Mouse (Mus musculus) granulocyte monocyte progenitor cell, adult 5-6 weeks (primary cell): ENCODE data around the gene Cacnb2. TPM values are rescaled to one million over a fixed set of nuclear protein-coding genes. Genes with fewer than 3 reads are reported as not detected.
A peak's percentile ranks its signal among the peaks of the same experiment; 100 is the strongest.
"Not testable (repeated sequence)": the region's sequence is repeated elsewhere in the genome, so short reads cannot be mapped to it uniquely, and the experiment has no call there.

Experiments
- ATAC-seq: replicated peaks from 2 replicates; pipeline ENCODE4 v1.8.0; 2016; ENCODE audit warnings: mild to moderate bottlenecking, moderate TSS enrichment, inconsistent platforms; ENCODE audit not compliant: poor library complexity, severe bottlenecking
- total RNA-seq, 2 experiments: library from RNA; stranded (forward) in 1 of 2; stranded (reverse) in 1 of 2; fragments of 200-712, 200-1000 nt in 1 of 2; fragments of >200 nt in 1 of 2; fragmentation: Nextera tagmentation in 1 of 2; gene quantifications; 2 replicates each; pipeline ENCODE4 v1.2.3; 2014 to 2017

The Cacnb2 gene
- total RNA-seq, 2 experiments from 2014 or later: 2.8 to 7.4 TPM

DNA sequence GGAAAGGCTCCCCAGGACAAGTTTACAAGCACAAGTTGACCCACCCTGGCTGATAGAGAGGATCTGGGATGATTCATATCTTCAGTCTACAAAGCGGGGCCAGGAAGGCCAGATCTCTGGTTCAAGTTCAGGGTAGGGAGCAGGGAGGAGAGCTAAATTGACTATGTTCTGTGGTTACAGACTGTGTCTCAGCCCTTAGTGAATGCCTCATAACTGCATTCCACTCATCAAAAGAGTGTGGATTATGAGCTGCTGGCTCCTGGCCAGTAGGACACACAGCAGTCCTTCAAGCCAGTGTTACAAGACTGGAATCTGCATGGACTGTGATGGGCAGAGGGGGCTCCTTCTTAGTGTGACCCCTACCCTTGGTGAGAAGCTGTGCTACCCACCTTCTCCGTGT is 48.4 kb downstream of the Cacnb2 start:
- ATAC-seq: no peak

DNA sequence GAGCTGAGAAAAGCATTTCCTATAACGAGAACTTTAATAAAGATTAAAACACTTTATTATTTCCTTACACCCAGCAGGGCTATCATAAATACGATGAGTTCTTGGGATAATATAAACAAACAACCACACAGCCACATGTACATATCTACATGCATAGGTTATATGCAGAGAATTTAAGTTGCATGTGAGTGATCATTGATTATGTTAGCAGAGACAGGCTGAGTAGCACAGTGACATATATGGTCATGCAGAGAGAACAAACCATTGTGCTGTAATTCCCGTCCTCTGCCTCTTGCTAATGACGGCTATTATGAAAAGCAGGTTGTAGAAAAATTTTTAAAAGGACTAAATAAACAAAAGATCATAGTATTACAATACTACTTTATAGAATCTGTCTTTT is 53.8 kb downstream of the Cacnb2 start:
- ATAC-seq: no peak

DNA sequence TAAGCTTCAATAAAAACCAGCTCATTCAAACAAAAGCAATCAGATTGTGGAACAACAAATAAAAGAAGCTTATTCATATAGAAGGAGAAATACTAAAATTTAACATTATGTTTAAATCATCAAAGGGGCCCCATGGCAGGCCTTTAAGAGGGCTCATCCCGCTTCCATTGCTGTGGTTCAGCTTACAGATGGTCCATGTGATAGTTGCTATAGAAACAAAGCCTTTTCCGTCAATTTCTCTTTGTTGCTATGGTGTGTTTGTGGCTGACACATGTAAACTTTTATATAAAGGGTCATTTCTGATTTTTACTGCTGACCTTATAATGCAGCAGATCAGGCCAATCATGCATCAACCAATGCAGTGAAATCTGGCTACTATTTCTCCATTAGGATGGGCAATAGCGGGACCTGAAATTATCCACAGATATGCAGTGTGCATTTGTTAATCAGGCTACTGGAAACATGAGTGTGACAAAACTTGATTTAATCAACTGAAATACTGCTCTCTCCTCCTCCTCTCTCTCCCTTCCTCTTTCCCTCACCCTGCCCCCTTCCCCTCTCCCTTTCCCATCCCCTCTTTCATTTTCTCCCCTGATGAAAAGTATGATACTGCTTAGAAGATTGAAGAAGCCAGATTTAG is 54.4 kb downstream of the Cacnb2 start:
- no peak for ATAC-seq

DNA sequence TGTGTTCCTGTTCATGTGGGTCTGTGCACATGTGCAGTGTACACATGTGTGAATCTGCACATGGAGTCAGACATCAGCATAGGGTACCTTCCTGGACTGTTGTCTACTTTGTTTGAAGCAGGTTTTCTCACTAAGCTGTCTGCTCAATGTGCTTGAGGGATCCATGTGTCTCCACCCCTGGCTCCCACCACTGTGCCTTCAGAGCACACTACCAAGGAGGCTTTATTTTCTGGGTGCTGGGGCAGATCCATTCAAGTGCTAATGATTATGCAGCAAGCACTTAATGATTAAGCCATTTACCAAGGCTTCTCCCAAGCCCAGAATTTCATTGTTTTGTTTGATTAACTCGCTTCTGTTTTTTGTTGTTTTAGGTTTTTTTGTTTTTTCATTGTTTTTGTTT is 62.3 kb downstream of the Cacnb2 start:
- ATAC-seq: no peak

DNA sequence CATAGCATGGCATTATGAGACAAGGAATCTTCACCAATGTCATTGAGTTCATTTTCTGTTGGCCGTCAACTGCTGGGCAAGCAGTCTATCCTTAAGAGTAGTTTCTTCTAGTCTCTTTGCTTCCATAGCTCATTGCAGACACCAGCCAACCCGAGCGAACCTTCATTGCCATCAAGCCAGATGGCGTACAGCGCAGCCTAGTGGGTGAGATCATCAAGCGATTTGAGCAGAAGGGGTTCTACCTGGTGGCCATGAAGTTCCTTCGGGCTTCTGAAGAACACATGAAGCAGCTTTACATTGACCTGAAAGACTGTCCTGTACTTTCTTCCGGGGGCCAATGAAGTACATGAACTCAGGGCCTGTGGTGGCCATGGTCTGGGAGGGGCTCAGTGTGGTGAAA is 69.2 kb downstream of the Cacnb2 start:
- no peak for ATAC-seq

DNA sequence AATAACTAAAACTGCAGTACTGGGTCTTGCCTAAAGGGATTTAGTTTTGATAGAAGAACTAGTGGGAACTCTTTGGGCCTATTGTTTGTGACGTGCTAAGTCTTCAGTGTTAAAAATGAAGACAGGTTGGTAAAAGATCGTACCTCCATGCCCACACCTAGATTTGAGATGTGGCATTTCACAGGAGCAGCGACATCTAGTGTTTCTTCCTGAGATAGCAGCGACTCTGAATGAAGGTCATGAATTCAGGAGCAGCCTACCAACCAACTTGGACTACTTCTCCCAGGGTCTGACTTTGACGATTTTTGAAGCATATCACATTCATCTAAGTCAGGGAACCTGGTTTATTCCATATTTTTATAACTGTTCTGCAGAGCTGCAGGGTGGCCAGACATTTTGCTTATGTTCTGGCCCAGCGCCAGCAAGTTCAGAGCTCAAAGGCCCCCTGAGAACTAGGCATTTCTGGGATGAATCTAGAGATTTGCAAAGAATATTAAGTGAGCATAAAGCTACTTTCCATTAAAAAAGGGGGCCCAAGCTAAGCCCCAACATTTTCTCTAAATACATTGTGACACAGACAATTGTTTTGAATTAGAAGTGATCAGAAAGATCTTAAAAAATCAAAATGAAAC is 74.1 kb downstream of the Cacnb2 start:
- ATAC-seq: peak; percentile 89

DNA sequence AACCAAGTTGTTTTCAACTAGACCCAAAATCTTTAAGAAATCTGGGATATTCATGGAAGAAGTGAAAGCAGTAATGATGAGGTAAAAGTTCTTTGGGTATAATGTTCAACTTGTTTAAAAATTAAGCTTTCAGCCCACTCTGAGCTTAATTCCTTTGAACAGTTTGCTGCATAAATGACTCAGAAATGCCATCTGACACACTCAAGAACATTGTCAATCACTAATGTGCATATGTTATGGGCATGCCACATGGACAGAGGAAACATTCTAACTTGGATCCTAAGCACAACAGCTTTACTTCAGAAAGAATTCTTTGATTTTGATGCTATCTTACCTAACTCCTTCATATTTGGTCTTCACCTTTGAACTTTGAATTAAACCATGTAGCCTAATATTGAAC is 81.3 kb downstream of the Cacnb2 start:
- no peak for ATAC-seq

DNA sequence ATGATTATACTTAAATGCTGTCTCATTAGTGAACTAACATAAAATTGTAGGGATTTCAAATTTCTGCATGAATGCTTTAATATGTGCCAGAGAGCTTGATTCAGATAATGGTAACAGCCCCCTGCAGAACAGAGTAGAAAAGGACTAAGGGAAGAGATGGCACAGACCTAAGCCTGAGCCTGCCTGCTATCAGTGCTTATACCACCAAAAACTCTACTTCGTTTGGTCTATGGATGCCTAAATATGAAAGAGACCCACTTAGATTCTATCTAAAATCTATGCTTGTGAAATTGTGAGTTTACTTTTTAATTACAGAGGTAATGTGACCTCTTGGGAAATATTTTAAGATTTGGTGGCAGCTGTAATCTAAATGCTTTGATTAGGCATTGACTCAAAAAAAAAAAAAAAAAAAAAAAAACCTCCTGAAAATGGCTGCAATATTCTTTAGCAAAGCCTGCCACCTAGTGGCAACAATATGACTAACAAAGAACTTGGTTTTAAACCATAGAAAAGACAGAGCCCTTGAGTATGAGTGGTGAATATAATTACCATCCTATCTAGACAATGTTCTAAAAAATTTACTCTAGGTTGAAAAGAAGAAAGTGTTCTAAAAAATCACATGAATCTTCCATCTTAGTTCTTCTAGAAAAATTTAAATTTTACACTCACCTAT is 100.2 kb downstream of the Cacnb2 start:
- peak; percentile 85 for ATAC-seq

DNA sequence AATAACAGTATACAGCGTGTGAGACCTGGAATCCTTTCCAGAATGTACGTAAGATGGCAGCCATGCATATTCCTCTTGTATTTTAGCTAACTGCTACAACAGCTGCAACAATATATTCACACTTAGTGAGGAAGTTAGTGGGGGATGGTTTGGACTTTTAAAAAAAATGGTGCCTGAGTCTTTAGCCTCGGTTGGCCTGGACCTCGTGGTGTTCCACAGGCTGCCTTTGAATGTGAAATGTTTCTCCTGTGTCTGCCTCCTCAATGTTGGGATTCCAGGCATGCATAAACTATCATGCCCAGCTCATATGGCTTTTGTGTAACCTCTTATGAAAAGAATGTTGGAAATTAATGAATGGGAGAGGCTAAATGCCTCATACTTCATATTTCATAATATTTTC is 100.8 kb downstream of the Cacnb2 start:
- no peak for ATAC-seq

DNA sequence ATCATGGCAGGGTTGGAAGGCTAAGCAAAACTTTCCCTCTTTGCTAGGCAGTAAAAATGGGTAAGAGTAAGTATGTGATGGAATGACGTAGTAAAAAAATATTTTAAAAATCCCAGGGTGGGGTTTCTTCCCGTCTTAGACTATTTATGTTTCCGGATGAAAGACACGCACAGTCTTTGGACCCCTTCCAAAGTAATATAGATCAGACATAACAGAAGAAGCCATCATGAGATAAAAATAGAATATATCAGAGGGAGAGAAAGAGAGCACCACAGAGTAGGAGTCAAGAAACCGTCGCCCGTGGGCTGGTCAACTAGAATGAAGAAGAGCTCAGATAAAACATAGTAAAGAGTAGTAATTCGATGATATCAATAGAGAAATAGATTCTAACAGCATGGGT is 107.4 kb downstream of the Cacnb2 start:
- no peak for ATAC-seq

DNA sequence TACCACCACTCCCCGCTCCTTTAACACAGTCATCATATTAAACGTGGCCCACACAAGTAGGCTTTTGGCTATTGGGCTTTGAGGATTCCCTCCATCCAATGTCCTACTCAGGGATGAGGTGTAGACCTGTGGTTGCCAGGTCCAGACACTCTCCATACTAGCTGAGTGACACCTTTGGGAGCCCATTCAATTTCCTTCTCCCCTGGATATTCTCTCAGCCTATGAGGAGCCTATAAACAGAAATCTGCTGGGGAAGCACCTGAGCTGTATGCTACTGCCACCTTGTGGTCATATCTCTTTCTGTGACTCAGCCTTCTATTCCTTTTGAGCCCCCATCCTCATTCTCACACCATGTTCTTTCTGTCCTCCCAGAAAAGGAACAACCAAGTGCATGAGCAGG is 108.9 kb downstream of the Cacnb2 start:
- ATAC-seq: peak; percentile 45

DNA sequence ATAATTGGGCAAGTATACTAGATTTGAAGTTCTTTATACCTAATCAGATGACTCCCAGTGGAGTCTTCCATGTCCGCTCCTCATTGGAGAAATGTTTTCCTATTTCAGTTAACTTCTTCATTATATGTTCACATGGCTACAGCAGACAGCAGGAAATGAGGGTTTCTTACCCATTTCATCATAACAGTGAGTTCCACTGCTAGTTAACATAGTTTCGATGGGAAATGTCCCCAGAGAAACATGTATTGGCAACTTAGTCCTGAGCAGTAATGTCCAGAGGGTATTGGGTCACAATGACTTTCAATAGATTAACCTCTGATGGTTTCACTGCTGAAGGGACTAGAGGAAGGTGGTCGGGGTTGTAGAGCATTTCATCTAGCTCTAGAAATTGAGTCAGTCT is 110.2 kb downstream of the Cacnb2 start:
- ATAC-seq: peak; percentile 86

DNA sequence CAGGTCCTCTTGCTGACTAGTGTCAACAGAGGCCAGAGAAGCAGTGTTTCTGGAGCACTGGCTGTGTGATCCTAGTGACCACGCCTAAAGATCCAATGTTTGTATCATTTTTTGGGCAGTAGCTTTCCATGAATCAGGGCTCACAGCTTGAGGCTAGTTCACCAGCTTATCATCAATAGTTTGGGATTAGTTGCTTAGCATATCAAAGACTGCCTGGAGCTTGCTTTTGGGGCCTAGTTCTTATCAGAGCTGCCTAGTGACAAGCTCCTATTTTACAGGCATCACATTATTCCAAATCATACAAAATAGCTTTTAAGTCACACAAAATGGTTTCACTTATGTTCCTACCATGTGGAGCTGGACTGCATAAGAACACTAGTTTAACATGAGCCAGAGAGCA is 113.8 kb downstream of the Cacnb2 start:
- no peak for ATAC-seq

DNA sequence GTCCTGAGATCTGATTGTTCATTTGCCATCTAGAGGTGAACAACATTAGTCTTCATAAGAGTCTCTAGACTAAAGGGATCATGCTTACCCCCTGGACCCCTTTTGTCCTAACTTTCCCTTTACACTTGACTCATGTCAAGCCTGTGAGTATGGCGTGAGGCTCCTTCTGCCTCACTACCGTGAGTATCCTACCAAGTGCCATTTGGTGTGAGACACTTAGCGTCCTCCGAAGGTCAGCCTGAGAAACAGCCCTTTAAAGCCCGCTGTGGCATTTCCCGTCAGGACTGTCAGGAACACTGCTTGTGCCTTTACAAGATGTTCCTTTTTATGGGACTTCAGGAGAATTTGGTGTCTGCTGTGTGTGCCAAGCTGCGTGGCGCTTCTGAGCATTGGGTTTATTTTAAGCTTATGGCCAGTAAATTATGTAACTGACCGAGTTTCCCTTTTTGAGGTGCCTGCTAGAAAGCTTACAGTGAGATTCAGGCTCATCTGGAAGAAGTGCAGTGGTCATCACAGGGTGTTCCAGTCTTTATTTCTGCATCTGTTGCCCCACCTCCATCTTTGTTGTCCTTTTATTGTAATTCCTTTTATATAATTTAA is 116.3 kb downstream of the Cacnb2 start:
- ATAC-seq: peak; percentile 87

DNA sequence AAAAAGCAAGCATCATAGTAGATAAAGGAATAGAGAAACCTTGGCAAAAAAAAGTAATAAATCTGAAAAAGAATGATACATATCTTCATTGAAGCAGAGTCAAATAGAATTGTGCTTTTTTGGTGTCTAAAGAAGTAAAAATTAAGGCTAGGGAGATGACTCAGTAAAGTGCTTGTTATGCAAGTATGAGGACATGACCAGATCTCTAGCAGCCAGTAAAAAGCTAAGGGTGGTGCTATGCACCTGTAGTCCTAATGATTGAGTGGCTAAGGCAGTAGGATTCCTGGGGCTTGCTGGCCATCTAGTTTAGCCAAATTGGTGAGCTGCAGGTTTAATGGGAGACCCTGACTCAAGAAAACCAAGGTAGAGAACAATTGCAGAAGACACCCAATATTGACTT is 122.5 kb downstream of the Cacnb2 start:
- ATAC-seq: peak; percentile 52

DNA sequence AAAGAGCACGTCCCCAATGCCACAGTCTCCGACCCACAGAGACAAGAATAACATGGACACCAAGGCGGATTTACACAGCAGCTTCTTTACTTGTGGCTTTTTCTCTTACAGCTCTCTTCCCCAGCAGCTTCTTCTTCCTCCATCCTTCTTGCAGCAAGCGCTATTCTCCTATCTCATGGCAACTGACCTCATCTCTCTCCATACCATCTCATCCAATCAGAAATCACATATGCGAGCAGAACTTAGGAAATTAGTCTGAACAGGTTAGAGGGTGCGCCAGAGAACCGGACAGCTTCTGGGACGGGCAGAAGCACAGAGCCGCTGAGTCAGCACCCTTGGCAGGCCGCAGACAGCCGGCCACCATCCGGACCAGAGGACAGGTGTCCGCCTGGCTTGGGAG is 123.7 kb downstream of the Cacnb2 start:
- ATAC-seq: not testable (repeated sequence)

DNA sequence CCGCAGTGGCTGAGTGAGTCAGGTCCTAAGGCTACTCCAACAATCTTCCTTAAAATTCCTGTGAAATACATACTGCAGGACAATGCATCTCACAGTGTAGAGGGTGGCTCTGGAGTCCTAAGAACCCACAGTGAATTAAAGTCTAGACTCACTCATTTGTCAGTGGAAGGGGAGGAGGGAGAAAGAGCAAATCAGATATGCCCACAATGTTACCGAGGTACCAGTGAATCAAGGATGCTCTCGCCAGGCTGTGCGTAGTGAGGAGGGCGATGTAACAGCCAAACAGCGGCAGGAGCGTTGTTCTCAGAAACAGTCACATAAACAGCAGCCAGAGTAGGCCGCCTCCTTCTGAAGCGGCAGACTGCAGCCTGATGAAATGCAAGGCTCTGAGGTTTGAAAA is 136.0 kb downstream of the Cacnb2 start:
- ATAC-seq: no peak

DNA sequence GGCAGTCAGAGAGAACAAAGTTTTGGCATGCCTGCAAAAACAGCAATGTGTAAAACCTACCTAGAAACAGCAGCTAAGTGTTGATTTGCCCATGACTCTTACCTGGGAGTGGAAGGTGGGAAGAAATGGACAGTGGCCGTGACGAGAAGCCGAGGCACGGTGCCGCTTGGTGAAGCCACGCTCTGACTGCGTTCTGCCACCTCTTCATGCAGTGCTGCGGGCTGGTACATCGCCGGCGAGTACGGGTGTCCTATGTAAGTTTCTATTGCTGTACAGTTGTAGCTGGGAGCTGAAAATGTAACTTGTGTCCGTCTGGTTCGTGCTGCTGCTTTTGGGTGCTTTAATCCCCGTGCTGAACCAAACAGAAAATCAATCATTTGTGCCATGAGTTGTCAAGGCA is 136.6 kb downstream of the Cacnb2 start:
- ATAC-seq: no peak

DNA sequence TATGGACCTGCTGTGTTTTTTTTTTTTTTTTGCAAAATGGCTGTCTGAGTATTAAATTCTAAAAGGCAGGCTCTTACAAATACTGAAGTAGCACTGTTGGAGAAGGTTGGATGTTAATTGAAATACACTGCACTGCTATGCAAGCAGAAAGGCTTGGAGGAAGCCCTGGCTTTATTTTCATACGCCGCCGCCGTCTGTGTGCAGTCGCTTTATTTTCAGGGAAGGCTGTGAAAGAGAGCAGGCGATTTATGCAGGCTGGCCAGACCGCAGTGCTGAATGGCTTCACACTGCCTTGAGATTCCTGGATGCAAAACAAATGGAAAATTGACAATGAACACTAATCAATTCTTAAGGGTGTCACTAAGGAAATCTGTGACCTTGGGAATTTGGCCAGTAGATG is 137.5 kb downstream of the Cacnb2 start:
- ATAC-seq: no peak

DNA sequence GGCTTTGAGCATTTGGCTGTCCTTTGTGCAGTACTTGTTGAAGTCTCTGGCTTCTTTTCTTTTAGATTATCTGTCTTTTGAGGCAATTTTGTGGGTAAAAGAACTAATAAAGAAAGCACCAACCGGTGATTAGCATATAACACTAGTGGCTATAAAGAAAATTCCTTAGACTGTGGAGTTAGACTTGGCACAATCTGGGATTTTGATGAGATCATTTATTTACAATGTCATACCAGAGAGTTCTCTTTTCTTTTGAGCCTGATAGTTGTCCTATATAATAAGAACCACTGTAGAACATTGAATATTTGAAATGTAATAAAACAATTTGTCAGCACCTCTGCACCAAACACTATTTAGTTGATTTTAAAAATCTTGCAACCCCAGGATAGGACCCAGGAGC is 141.9 kb downstream of the Cacnb2 start:
- ATAC-seq: no peak

DNA sequence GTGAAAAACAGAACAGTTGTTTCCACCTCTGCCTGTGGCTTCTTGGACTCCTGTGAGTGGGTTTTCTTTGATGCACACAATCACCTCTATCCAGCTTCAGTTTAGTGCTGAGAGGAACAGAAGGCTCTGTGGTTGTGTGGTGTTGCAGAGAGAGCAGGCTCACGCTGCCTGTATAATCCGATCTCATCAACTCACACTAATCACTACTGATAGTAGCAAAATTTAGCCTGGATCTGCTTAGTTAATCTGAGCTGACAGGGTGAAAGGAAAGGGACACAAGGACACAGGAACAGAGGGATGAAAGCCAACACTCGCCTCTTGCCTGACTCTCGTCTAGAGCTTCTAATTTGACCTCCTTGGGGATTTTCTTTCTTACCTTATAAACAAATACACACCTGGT is 160.0 kb downstream of the Cacnb2 start:
- no peak for ATAC-seq

DNA sequence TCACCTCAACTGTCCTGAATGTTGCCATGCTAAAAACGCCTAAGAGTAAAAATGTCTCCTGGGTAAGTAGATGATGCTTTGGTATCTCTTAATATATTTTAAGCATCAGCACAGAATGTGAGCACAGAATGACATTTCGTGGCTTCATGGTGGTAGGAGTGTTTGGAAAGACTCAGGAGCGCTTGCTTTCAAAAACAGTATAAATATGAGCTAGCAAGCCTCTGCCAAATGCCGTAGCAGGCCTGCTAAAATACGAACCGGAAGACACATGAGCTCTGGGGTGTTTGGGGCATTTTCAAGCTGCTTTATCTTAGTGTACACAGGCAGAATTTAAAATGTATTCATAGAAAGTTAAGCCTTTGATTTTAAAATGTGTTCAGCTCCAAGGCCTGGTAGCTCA is 161.0 kb downstream of the Cacnb2 start:
- ATAC-seq: no peak
